Mouse (Mus musculus) hindbrain, embryonic 11.5 days (tissue): Measurements from ENCODE around the gene Skap1. TPM values are rescaled to one million over a fixed set of nuclear protein-coding genes. Genes with fewer than 3 reads are reported as not detected.

Experiments
- ATAC-seq: fragments of 200-750 bp; cut with Nextera tagmentation; 2 replicates; pipeline ENCODE4 v1.8.0; 2017; ENCODE audit warnings: mild to moderate bottlenecking, moderate TSS enrichment, moderate library complexity; ENCODE audit not compliant: low FRiP score
- DNase-seq: peaks from one replicate; pipeline ENCODE4 v3.0.0-alpha.2; 2015; ENCODE audit warnings: low spot score
- H3K27ac ChIP-seq: fragments of 300-500 bp; sonication (generic); 2 replicates; pipeline ENCODE4 v1.5.1; 2014; ENCODE audit warnings: mild to moderate bottlenecking, low read depth, low read length
- H3K27me3 ChIP-seq: fragments of 300-500 bp; sonication (generic); 2 replicates; pipeline ENCODE4 v1.6.1; 2014; ENCODE audit warnings: mild to moderate bottlenecking, low read length, moderate library complexity, mixed read lengths; ENCODE audit not compliant: control insufficient read depth, insufficient read depth
- H3K36me3 ChIP-seq: fragments of 300-500 bp; sonication (generic); 2 replicates; pipeline ENCODE4 v1.6.1; 2014; ENCODE audit warnings: mild to moderate bottlenecking, low read length, moderate library complexity, mixed read lengths; ENCODE audit not compliant: control insufficient read depth, insufficient read depth
- H3K4me1 ChIP-seq: fragments of 300-500 bp; sonication (generic); replicated peaks from 2 replicates; pipeline ENCODE4 v1.6.1; 2014; ENCODE audit warnings: low read length, mixed read lengths; ENCODE audit not compliant: control insufficient read depth, insufficient read depth
- H3K4me2 ChIP-seq: fragments of 300-500 bp; sonication (generic); replicated peaks from 2 replicates; pipeline ENCODE4 v1.6.1; 2014; ENCODE audit warnings: mild to moderate bottlenecking, low read depth, low read length
- H3K4me3 ChIP-seq: fragments of 300-500 bp; sonication (generic); 2 replicates; pipeline ENCODE4 v1.5.1; 2014; ENCODE audit warnings: low read depth, low read length
- H3K9ac ChIP-seq: fragments of 300-500 bp; sonication (generic); 2 replicates; pipeline ENCODE4 v1.6.1; 2014; ENCODE audit warnings: low read depth, low read length
- H3K9me3 ChIP-seq: fragments of 300-500 bp; sonication (generic); 2 replicates; pipeline ENCODE4 v1.6.1; 2016; ENCODE audit warnings: low read length; ENCODE audit not compliant: control insufficient read depth
- WGBS: fragments of 180-500 bp; shearing (Covaris S2); extraction: QIAGEN DNeasy Blood & Tissue Kit; methylation state at CpG from one replicate; pipeline ENCODE4 v1.1.7; 2014; 5-methylcytosine and 5-hydroxymethylcytosine counted together
- polyA plus RNA-seq: library from polyadenylated mRNA; unstranded; fragments of >200 nt; fragmentation: Nextera tagmentation; extraction: Ambion mirVana; gene quantifications from 2 replicates; pipeline ENCODE4 v1.2.1, GENCODE M21; 2014

The Skap1 gene
- polyA plus RNA-seq, 1 experiment from 2014 or later: 0.85 TPM

DNA sequence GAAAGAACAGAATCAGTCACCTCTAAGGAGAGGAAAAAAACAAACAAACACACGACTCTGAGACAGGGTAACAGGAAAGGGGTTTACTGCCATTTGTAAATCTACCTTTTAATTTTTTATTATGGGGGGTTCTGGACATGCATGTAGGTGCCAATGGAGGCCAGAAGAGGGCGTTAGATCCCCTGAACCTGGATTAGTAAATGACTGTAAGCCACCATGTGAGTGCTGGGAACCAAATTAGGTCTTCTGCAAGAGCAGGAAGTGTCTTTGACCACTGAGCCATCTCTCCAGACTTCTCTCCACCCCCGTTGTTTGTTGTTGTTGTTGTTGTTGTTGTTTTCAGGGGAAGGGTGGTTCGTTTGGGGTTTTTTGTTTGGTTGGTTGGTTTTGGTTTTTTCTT, 293.0 kb downstream of the Skap1 start:
- H3K36me3 ChIP-seq: no peaks in the 10 kb centered on the region
- H3K4me1 ChIP-seq: no peaks in the 10 kb centered on the region
- H3K4me2 ChIP-seq: no peak overlapping the region
- no peak overlapping the region for H3K27ac ChIP-seq
- H3K4me3 ChIP-seq: no peak overlapping the region
- no peaks in the 10 kb centered on the region for H3K27me3 ChIP-seq
- ATAC-seq (no peak), DNase-seq (no peak)
- H3K9me3 ChIP-seq: no peaks in the 10 kb centered on the region
- no peak overlapping the region for H3K9ac ChIP-seq
- WGBS: 71% methylated on average over 4 of the region's 4 CpGs

DNA sequence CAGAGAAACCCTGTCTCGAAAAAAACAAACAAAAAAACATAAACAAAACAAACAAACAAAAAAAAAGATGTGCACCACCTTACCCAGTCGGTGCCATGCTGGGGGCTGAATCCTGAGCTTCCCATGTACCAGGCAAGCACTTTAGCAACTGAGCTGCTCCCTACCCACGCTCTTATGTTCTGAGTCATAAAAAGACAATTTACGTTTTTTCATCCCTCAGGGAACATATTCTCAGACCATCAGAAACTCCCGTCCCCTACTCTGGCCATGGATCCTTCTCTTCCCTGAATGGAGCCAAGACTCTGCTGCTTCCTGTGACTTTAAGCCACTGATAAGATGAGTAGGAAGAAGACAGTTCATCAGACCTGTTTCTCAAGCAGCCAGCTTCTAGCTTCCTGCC, 294.0 kb downstream of the Skap1 start:
- no peak overlapping the region for H3K4me2 ChIP-seq
- DNase-seq (no peak), ATAC-seq (no peak)
- H3K9me3 ChIP-seq: no peaks in the 10 kb centered on the region
- H3K36me3 ChIP-seq: no peaks in the 10 kb centered on the region
- 83% methylated on average over 5 of the region's 5 CpGs for WGBS
- H3K4me3 ChIP-seq: no peak overlapping the region
- no peaks in the 10 kb centered on the region for H3K4me1 ChIP-seq
- H3K27ac ChIP-seq: no peak overlapping the region
- no peaks in the 10 kb centered on the region for H3K27me3 ChIP-seq
- H3K9ac ChIP-seq: no peak overlapping the region

DNA sequence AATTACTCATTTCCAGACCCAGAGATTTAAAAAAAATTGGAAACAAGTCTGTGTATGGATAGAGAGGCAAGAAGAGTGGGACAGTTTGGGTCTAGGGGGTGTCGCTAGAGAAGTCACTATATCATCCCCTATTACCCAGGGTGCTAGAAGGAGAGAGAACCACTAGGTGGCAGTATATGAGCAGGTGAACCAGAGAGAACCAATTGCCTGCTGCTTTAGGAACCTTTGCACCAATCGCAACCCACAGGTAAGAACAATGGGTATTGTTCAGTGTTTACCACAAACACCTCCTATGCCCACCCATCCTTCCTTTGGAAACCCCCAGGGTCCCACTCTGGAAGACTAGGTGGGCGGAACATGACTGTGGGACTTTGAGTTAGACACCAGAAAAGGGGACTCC, 295.6 kb downstream of the Skap1 start:
- WGBS: 41% methylated on average over 3 of the region's 3 CpGs
- H3K4me3 ChIP-seq: no peak overlapping the region
- DNase-seq: peak; percentile 65

DNA sequence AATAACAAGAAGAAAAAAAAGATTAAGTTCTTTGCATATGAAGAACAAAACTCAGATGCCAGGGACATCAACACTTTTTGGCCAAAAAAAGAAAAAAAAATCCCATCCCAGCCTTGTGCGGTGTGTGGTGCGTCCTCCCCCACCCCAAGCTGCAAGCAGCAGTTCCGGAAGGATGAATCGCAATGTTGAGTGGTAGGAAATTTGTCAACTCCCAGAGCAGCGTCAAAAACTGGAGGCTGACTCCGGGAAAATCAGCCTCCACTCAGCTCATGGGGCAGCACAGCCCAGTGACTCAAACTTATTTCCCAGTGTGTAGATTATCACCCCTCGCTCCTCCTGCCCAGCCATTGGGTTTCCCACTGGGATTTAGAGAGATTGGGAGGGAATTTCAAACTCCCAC, 297.6 kb downstream of the Skap1 start:
- Histone ChIP-seq H3K4me2 (no peak overlapping the region), H3K36me3 (no peaks in the 10 kb centered on the region), H3K4me3 (no peak overlapping the region), H3K27ac (no peak overlapping the region), H3K9ac (no peak overlapping the region), H3K4me1 (0 out of 2 replicates have a peak, but pooled peaks cover 4% of the 10 kb centered on the region), H3K9me3 (no peaks in the 10 kb centered on the region), H3K27me3 (no peaks in the 10 kb centered on the region)
- DNase-seq (no peak), ATAC-seq (no peak)
- WGBS: 76% methylated on average over 7 of the region's 7 CpGs

More for the DNA sequence above, 295.6 kb downstream of the Skap1 start:
- H3K4me2 ChIP-seq: no peak overlapping the region
- no peaks in the 10 kb centered on the region for H3K27me3 ChIP-seq
- H3K27ac ChIP-seq: no peak overlapping the region
- no peaks in the 10 kb centered on the region for H3K4me1 ChIP-seq
- no peaks in the 10 kb centered on the region for H3K36me3 ChIP-seq
- H3K9me3 ChIP-seq: no peaks in the 10 kb centered on the region
- no peak overlapping the region for H3K9ac ChIP-seq
- no peak for ATAC-seq

DNA sequence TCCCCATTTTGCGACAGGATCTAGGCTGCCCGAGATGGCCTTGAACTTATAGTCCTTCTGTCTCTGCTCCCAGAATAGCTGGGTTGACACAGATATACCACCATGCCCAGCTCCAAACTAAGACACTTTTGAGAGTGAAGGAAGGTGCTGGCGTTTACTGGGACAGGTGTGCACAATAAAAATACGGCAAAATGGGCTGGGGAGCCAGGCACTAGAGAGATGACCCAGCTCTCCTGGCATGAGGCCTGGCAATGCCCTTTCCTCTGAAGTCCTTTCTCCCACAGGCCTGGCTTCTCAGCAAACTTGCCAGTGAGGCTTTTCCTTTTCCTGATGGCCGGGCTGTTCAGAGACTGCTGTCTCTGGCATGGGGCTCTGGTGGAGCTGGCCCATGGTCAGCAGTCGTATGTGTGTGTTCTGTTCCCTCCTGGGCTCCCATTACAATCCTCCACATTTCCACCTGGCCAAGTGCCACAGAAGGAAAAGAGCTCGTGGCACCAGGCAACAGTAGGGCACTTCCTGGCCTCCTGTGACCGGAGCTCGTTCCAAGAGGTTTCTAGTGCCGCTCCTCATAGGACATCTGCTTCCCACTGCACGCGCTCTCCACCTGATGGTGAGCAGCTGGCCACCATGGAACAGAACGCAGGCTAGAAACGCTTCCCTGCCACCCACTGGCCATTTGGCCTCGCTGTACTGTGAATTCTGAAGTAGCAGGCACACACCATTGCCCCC, 298.5 kb downstream of the Skap1 start:
- DNase-seq (no peak), ATAC-seq (no peak)
- WGBS: 70% methylated on average over 15 of the region's 15 CpGs
- peaks cover 6% of the 10 kb centered on the region for H3K4me1 ChIP-seq
- H3K27me3 ChIP-seq: no peaks in the 10 kb centered on the region
- no peak overlapping the region for H3K4me3 ChIP-seq
- no peak overlapping the region for H3K9ac ChIP-seq
- H3K4me2 ChIP-seq: no peak overlapping the region
- H3K9me3 ChIP-seq: no peaks in the 10 kb centered on the region
- H3K27ac ChIP-seq: no peak overlapping the region
- H3K36me3 ChIP-seq: 0 out of 2 replicates have a peak, but pooled peaks cover 2% of the 10 kb centered on the region

DNA sequence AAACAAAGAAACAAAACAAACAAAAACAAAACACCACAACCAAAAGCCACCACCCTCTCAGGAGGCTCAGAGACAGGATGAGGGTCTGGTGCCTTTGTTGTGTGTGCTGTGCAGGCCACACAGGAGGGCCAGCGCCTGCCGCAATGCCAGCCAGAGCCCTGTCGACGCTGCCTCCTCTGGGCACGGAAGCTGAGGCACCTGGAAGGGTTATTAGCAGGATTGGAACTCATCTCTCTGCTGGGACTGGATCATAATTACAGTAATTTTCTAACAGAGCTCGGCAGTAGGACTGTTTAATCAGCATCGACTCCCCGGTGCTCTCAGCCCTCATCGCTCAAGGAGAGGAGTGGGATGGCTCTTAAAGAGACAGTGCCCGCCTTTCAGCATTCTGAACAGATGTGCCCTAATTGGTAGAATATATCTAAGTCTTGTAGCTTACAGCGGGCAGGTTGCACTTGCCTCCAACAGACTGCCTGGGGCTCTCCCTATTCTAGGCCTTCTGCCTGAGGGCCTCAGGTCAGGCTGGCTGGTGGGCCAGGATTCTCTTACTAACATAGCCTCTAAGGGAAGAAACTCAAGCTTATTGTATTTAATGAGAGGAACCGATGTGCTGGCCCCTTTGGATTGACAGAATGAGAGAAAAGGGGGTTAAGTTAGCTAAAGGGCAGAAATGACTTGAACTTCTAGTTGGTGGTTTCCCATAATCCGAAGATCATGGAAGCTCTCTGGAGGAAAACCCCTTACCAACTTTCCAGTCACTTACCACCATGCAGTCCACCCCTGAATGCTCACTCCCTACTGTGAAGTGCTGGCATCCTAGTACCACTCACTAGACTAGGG, 300.3 kb downstream of the Skap1 start:
- WGBS: 30% methylated on average over 13 of the region's 13 CpGs
- ATAC-seq (no peak), DNase-seq (no peak)
- Histone ChIP-seq H3K4me3 (no peak overlapping the region), H3K27me3 (no peaks in the 10 kb centered on the region), H3K9ac (no peak overlapping the region), H3K36me3 (peaks cover 9% of the 10 kb centered on the region; the same call in 1 of the 2 replicates), H3K27ac (no peak overlapping the region), H3K4me2 (no peak overlapping the region; the same call in 1 of the 2 replicates), H3K9me3 (no peaks in the 10 kb centered on the region), H3K4me1 (peaks cover 7% of the 10 kb centered on the region)

DNA sequence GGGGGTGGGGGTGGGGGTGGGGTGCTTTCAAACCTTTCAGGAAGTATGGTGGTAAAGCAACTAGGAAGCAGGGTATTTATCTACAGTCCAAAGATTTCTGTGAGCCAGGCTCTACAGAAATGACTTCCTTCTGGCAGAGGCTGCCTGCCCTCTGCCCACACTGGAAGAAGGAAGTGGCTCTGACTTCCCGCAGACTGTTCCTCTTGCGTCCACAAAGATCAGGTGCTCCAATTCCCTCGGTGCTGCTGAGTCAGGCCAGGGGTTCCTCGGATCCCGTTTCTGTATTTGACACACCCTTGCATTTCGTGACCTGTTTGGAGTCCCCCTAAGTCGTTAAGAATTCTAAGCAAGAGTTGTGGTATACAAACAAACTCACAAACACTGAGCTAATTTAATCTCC, 301.3 kb downstream of the Skap1 start:
- H3K4me3 ChIP-seq: no peak overlapping the region
- WGBS: 82% methylated on average over 7 of the region's 7 CpGs
- H3K36me3 ChIP-seq: peaks cover 13% of the 10 kb centered on the region
- no peak overlapping the region for H3K27ac ChIP-seq
- H3K27me3 ChIP-seq: no peaks in the 10 kb centered on the region
- ATAC-seq: no peak
- peaks cover 7% of the 10 kb centered on the region for H3K4me1 ChIP-seq
- H3K9me3 ChIP-seq: no peaks in the 10 kb centered on the region
- DNase-seq: no peak
- H3K9ac ChIP-seq: no peak overlapping the region
- H3K4me2 ChIP-seq: no peak overlapping the region

DNA sequence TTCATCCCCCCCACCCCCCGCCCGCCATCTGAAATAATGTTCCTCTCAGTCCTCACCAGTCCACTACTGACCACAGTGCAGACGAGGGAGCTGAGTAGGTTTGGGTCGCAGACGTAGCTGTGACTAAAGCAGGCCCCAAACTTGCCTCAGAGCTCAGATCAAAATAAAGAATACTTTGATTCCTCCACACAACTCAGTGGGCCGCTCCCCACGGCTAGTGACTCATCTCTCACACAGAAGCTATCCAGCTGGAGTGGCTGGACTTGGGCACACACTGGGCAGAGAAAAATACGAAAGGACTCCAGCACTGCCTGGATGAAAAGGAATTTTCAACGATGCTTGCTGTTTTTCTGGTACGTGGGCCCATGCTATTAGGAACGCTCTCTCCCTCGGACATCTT, 302.2 kb downstream of the Skap1 start:
- 77% methylated on average over 12 of the region's 12 CpGs for WGBS
- no peak for ATAC-seq
- peaks cover 16% of the 10 kb centered on the region for H3K36me3 ChIP-seq
- no peak overlapping the region for H3K4me3 ChIP-seq
- H3K4me1 ChIP-seq: peaks cover 7% of the 10 kb centered on the region
- H3K9ac ChIP-seq: no peak overlapping the region
- H3K27ac ChIP-seq: peak overlapping the region; percentile 70
- DNase-seq: no peak
- H3K4me2 ChIP-seq: no peak overlapping the region
- H3K27me3 ChIP-seq: no peaks in the 10 kb centered on the region
- no peaks in the 10 kb centered on the region for H3K9me3 ChIP-seq
